8 mouse cellular contexts compared by ENCODE assay signal in the genomic region with DNA sequence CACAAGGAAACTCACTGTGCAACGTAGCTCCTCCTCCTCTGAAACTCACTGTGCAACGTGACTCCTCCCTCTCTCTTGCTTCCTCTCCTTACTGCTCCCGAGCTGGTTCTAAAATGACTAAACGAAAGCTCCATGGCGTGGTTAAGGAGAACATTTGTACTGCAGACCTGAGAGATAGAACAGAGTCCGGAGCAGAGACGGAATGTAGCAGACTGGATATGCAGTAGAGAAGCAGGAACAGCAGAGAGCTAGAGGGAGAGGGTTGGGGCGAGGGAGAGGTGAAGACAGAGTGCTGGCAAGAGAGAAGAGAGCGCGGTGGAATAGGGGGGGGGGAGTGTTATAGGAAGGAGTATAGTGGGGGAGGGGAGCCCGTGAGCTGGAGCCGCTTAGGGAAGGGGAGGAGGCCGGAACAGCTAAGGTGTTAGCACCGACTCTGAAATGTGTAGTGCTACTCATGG.
DNase-seq lines count a peak whose midpoint lies in the region; ATAC-seq and TF ChIP-seq lines count a peak whose summit lies in the region.

No protein-coding gene starts in this region.

- H3K27ac ChIP-seq in cerebellum, adult 2 months (ENCODE audit: insufficient read depth, low read length), result peak overlapping the region; percentile 74; the same call in 1 of the 2 replicates
- no peak overlapping the region for H3K27ac ChIP-seq in intestine, postnatal 0 days (ENCODE audit: low read depth, low read length)

- H3K36me3 ChIP-seq in intestine, postnatal 0 days (ENCODE audit: control insufficient read depth, insufficient read depth), result no peaks in the 10 kb centered on the region

- no peaks in the 10 kb centered on the region for H3K27me3 ChIP-seq in cerebellum, adult 2 months (ENCODE audit: control insufficient read depth, insufficient read depth, low read length)
- H3K27me3 ChIP-seq in intestine, postnatal 0 days (replicated peaks; ENCODE audit: control insufficient read depth, insufficient read depth, low read length), result no peaks in the 10 kb centered on the region

- no peak overlapping the region for H3K9ac ChIP-seq in intestine, postnatal 0 days (ENCODE audit: low read depth, low read length)

- peak; percentile 28 to 36 for DNase-seq in cerebellum, adult 2 months
- DNase-seq in cerebellum, postnatal 4 days (ENCODE audit: low spot score in 2 of 2), result no peak
- DNase-seq in CD4-positive helper T cell, adult 2 months (ENCODE audit: low read depth, low spot score), result peak; percentile 25
- no peak for DNase-seq in adrenal gland, postnatal 4 days (ENCODE audit: low spot score in 2 of 2)
- DNase-seq in urinary bladder, adult 18-20 months (ENCODE audit: low spot score in 2 of 2), result no peak

- TF ChIP-seq POLR2A in cerebellum, adult 2 months (IDR thresholded peaks at IDR 0.05; ENCODE audit: borderline replicate concordance, insufficient read depth, low read length), result peak; percentile 33; the same call in 1 of the 2 replicates

- no peak for TF ChIP-seq CTCF in cerebellum, adult 2 months (IDR thresholded peaks at IDR 0.05; ENCODE audit: borderline replicate concordance, insufficient read depth, low read depth, low read length)
- TF ChIP-seq CTCF in intestine, postnatal 0 days (IDR thresholded peaks at IDR 0.05; ENCODE audit: low read depth), result no peak

- H3K4me2 ChIP-seq in intestine, postnatal 0 days (replicated peaks; ENCODE audit: low read depth), result peak overlapping the region; percentile 68

- peak overlapping the region; percentile 51 for H3K4me3 ChIP-seq in cerebellum, adult 2 months (replicated peaks; ENCODE audit: insufficient read depth, low read depth, low read length)
- H3K4me3 ChIP-seq in intestine, postnatal 0 days (ENCODE audit: low read depth, low read length), result peak overlapping the region; percentile 27

- 0 out of 2 replicates have a peak, but pooled peaks have one; percentile 15 for ATAC-seq in erythroblast, adult 5-6 weeks (replicated peaks; ENCODE audit: low FRiP score, poor library complexity, severe bottlenecking)
- peak; percentile 79 for ATAC-seq in intestine, postnatal 0 days
- ATAC-seq in monocyte, adult 5-6 weeks (replicated peaks; ENCODE audit: insufficient number of reproducible peaks, low FRiP score, low TSS enrichment, poor library complexity, severe bottlenecking), result peak; percentile 56; the same call in 1 of the 2 replicates

- H3K9me3 ChIP-seq in intestine, postnatal 0 days (ENCODE audit: control insufficient read depth), result no peaks in the 10 kb centered on the region

- 6% methylated on average over 14 of the region's 14 CpGs for WGBS in cerebellum, adult 2 months
- WGBS in intestine, postnatal 0 days, result 5% methylated on average over 14 of the region's 14 CpGs

- H3K4me1 ChIP-seq in cerebellum, adult 2 months (ENCODE audit: control insufficient read depth, insufficient read depth, low read length), result peaks cover 16% of the 10 kb centered on the region
- H3K4me1 ChIP-seq in intestine, postnatal 0 days (replicated peaks; ENCODE audit: control insufficient read depth, insufficient read depth, low read length), result no peaks in the 10 kb centered on the region

Comparison
In these comparisons a context has a peak if more than half of its experiments do, and no peak if none do; other contexts are left out.
1. DNase-seq: peak in cerebellum, adult 2 months (2 of 2) and CD4-positive helper T cell, adult 2 months (single experiment); none in cerebellum, postnatal 4 days (0 of 2), adrenal gland, postnatal 4 days (0 of 2) and urinary bladder, adult 18-20 months (0 of 2).
2. ATAC-seq: peak in every context shown above with its lines; median percentile 79 in intestine, postnatal 0 days; 56 in monocyte, adult 5-6 weeks; 15 in erythroblast, adult 5-6 weeks.